Mouse (Mus musculus) spleen, adult 10 weeks (tissue): ENCODE measurements around the gene Tas2r124. TPM values are rescaled to one million over a fixed set of nuclear protein-coding genes. Genes with fewer than 3 reads are reported as not detected.

Experiments
- polyA plus RNA-seq: library from polyadenylated mRNA; stranded (reverse); fragments of 350-450 nt; fragmentation: Illumina TruSeq; extraction: RNeasy Lipid Tissue Mini Kit (QIAGEN cat#74804); gene quantifications from one replicate; pipeline ENCODE4 v1.2.3, GENCODE M21; 2015; ENCODE audit warnings: low replicate concordance; ENCODE audit not compliant: insufficient read depth

The Tas2r124 gene
- not detected for polyA plus RNA-seq

GRCm38 (mm10) chr6:132754430-132754829 lies at the start of gene Tas2r124:
Gene Tas2r124, plus strand, starts transcription at chr6:132754730.

GRCm38 (mm10) chr6:132711828-132712227 lies 42.7 kb upstream of the Tas2r124 start, which contains the start of gene Tas2r122:
Gene Tas2r122, minus strand, starts transcription at chr6:132711928.

DNA sequence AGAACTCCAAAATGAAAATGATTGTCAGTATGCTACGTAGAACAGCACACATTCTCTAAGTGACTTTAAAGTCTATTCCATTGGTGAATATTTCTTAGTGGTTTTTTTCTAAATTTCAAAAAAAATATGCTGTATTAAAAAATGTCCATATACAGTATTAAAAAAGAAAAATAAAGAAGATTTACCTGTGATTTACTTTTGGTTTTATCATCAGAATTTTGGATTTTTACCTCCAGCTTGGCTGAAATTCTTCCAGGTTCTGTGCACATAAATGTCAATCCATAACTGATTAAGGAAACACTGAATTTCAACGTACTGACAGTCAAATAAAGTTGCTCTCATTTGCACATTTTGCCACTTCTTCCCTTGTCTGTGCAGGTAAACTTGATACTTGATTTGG lies 16.6 kb upstream of the Tas2r124 start, which contains the start of gene Tas2r115:
Tas2r115 (minus strand) TSS at position 101 of the 400 bp plus-strand sequence.

DNA sequence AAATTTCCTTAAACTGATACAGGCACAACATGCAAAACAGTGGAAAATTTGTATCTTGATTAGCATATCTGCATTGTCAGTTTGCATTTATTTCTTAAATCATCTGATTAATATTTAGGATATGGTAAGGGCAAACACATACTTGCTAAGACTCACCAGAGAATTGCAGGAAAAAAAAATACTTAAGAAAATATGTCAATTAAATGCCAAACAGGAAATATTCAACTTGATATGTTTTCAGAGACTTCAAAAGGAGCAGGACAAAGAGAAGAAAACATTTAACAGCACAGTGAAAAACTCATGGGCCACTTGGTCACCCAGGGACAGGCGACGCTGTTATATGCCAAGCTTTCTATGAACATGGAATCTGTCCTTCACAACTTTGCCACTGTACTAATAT lies 7.3 kb downstream of the Tas2r124 start, which contains the start of gene Tas2r102:
Tas2r102 (plus strand) TSS at position 301 of the 400 bp plus-strand sequence.

GRCm38 (mm10) chr6:132778062-132778461 lies 23.5 kb downstream of the Tas2r124 start, which contains the start of gene Tas2r136:
Gene Tas2r136, minus strand, starts transcription at chr6:132778162.

GRCm38 (mm10) chr6:132802518-132802917 lies 48.0 kb downstream of the Tas2r124 start, which contains the start of gene Tas2r117:
Gene Tas2r117, plus strand, starts transcription at chr6:132802818.

Other genes starting within 250 kb of the Tas2r124 start
- not detected for gene Prh1, start 184.9 kb upstream of the Tas2r124 start, polyA plus RNA-seq
- not detected for gene Prp2, start 158.8 kb upstream of the Tas2r124 start, polyA plus RNA-seq
- not detected for gene A630073D07Rik, start 103.2 kb upstream of the Tas2r124 start, polyA plus RNA-seq
- gene Tas2r120, start 97.8 kb upstream of the Tas2r124 start, polyA plus RNA-seq: not detected
- not detected for gene Tas2r121, start 53.7 kb upstream of the Tas2r124 start, polyA plus RNA-seq
- gene Tas2r122, start 42.8 kb upstream of the Tas2r124 start, polyA plus RNA-seq: not detected
- gene Tas2r115, start 16.7 kb upstream of the Tas2r124 start, polyA plus RNA-seq: not detected
- not detected for gene Tas2r102, start 7.4 kb downstream of the Tas2r124 start, polyA plus RNA-seq
- gene Tas2r136, start 23.4 kb downstream of the Tas2r124 start, polyA plus RNA-seq: not detected
- not detected for gene Tas2r117, start 48.1 kb downstream of the Tas2r124 start, polyA plus RNA-seq
- gene Tas2r123, start 92.4 kb downstream of the Tas2r124 start, polyA plus RNA-seq: not detected
- not detected for gene Tas2r116, start 100.7 kb downstream of the Tas2r124 start, polyA plus RNA-seq
- not detected for gene Tas2r110, start 113.3 kb downstream of the Tas2r124 start, polyA plus RNA-seq
- not detected for gene Tas2r113, start 138.3 kb downstream of the Tas2r124 start, polyA plus RNA-seq
- gene Tas2r125, start 154.9 kb downstream of the Tas2r124 start, polyA plus RNA-seq: not detected
- gene Tas2r129, start 196.4 kb downstream of the Tas2r124 start, polyA plus RNA-seq: not detected
- not detected for gene Tas2r131, start 203.2 kb downstream of the Tas2r124 start, polyA plus RNA-seq
- gene Tas2r109, start 226.2 kb downstream of the Tas2r124 start, polyA plus RNA-seq: not detected